Mouse (Mus musculus) adrenal gland, postnatal 0 days (tissue): ENCODE data around the gene Usp27x. TPM values are rescaled to one million over a fixed set of nuclear protein-coding genes. Genes with fewer than 3 reads are reported as not detected.

Experiments
- polyA plus RNA-seq: library from polyadenylated mRNA; unstranded; fragments of >200 nt; fragmentation: Nextera tagmentation; extraction: Ambion mirVana; gene quantifications from 2 replicates; pipeline ENCODE4 v1.2.1, GENCODE M21; 2015

The Usp27x gene
- 2.2 and 3.3 TPM in 2 replicates for polyA plus RNA-seq

DNA sequence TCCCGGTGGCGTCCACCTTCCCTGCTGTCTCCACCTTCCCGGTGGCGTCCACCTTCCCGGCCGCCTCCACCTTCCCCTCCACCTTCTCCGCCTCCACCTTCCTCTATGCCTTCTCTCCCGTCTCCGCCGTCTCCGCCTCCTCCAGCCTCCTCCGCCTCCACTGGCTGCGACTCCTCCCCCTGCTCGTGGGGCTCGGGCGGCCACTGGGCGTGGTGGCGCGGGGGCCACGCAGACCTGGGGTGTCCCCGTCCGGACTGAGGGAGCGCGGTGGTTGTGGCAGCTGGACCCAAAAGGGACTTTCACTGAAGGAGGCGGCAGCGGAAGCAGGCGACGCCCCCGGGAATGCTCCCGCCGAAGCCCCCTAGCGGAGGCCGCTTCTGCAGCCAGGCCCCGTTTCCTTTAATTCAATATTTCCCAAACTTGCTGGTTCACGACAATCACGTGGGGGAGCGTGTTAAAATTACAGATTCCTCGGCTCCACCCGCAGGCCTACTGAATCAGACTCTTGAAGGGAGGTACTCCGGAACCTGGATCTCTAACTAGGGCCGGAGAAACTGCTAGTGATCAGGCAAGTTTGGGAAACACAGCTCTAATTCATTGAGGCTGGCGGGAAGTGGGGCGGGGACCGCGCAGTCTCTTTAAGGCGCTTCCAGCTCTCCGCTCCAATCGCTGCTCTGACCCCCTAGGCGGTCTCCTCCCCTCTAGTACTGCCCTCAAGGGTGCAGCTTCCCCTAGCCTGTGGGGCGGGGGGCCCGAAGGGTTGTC lies at the start of gene Usp27x:
Gene Usp27x, minus strand, starts transcription at position 115 of the 765 bp plus-strand sequence.

Other genes with a start within 250 kb of the Usp27x start
- 5.7 and 6.4 TPM in 2 replicates for gene Clcn5, start 56.5 kb downstream of the Usp27x start, polyA plus RNA-seq
- gene Foxp3, start 197.8 kb upstream of the Usp27x start, polyA plus RNA-seq: 0.11 and 0.17 TPM in 2 replicates
- gene Ppp1r3f, start 198.5 kb upstream of the Usp27x start, polyA plus RNA-seq: 2.0 and 2.6 TPM in 2 replicates
- gene Ccdc22, start 229.7 kb upstream of the Usp27x start, polyA plus RNA-seq: 18.1 and 20.4 TPM in 2 replicates
- 0.03 TPM in 1 of 2 replicates, not detected in the other for gene Cacna1f, start 231.3 kb upstream of the Usp27x start, polyA plus RNA-seq